Mouse (Mus musculus): ENCODE data around the gene Med13l. TPM values are rescaled to one million over a fixed set of nuclear protein-coding genes. Genes with fewer than 3 reads are reported as not detected.

Gene Med13l
- total and polyA plus RNA-seq, 2 experiments from 2014 or later = 10.5 to 29.5 TPM

GRCm38 (mm10) chr5:118628211-118628610, 67.7 kb downstream of the Med13l start:
- Histone ChIP-seq H3K4me2 (ENCODE audit: low read depth, low read length, poor library complexity, severe bottlenecking) (no peak overlapping the region), H3K36me3 (ENCODE audit: insufficient read depth, low read length) (no peaks in the 10 kb centered on the region), H3K4me3 (ENCODE audit: low read depth, low read length) (no peak overlapping the region), H3K4me1 (ENCODE audit: insufficient read depth, low read length) (no peaks in the 10 kb centered on the region), H3K9ac (replicated peaks; ENCODE audit: low read length, poor library complexity, severe bottlenecking) (no peak overlapping the region), H3K27ac (ENCODE audit: low read depth, low read length) (no peak overlapping the region), H3K27me3 (ENCODE audit: insufficient read depth, low read length) (no peaks in the 10 kb centered on the region), H3K9me3 (ENCODE audit: low read length) (no peaks in the 10 kb centered on the region)
- ATAC-seq (ENCODE audit: low FRiP score) (no peak), DNase-seq (ENCODE audit: low spot score) (no peak)
- WGBS = 92% methylated on average over 4 of the region's 4 CpGs
- TF ChIP-seq CTCF (IDR thresholded peaks at IDR 0.05) = no peak

GRCm38 (mm10) chr5:118632346-118632745, 71.9 kb downstream of the Med13l start:
- ATAC-seq (ENCODE audit: low FRiP score) = no peak
- Histone ChIP-seq H3K4me2 (ENCODE audit: low read depth, low read length, poor library complexity, severe bottlenecking) (no peak overlapping the region), H3K9me3 (ENCODE audit: low read length) (no peaks in the 10 kb centered on the region), H3K9ac (replicated peaks; ENCODE audit: low read length, poor library complexity, severe bottlenecking) (no peak overlapping the region), H3K4me3 (ENCODE audit: low read depth, low read length) (no peak overlapping the region), H3K27ac (ENCODE audit: low read depth, low read length) (no peak overlapping the region), H3K36me3 (ENCODE audit: insufficient read depth, low read length) (no peaks in the 10 kb centered on the region), H3K4me1 (ENCODE audit: insufficient read depth, low read length) (peaks cover 15% of the 10 kb centered on the region; the same call in 1 of the 2 replicates), H3K27me3 (ENCODE audit: insufficient read depth, low read length) (no peaks in the 10 kb centered on the region)
- DNase-seq (ENCODE audit: low spot score) = no peak
- 78% methylated on average over 8 of the region's 8 CpGs for WGBS
- TF ChIP-seq CTCF (IDR thresholded peaks at IDR 0.05) = no peak

- Histone ChIP-seq H3K27ac (ENCODE audit: low read depth, low read length) (no peak overlapping the region), H3K4me2 (ENCODE audit: low read depth, low read length, poor library complexity, severe bottlenecking) (no peak overlapping the region), H3K9me3 (ENCODE audit: low read length) (no peaks in the 10 kb centered on the region), H3K4me1 (ENCODE audit: insufficient read depth, low read length) (peaks cover 15% of the 10 kb centered on the region; the same call in 1 of the 2 replicates), H3K36me3 (ENCODE audit: insufficient read depth, low read length) (no peaks in the 10 kb centered on the region), H3K4me3 (ENCODE audit: low read depth, low read length) (no peak overlapping the region), H3K27me3 (ENCODE audit: insufficient read depth, low read length) (no peaks in the 10 kb centered on the region), H3K9ac (replicated peaks; ENCODE audit: low read length, poor library complexity, severe bottlenecking) (no peak overlapping the region)
- no peak for TF ChIP-seq CTCF (IDR thresholded peaks at IDR 0.05)
- DNase-seq (ENCODE audit: low spot score) = no peak
- ATAC-seq (ENCODE audit: low FRiP score) = no peak
- 81% methylated on average over 8 of the region's 8 CpGs for WGBS
These were observed 72.6 kb downstream of the Med13l start for GRCm38 (mm10) chr5:118633106-118633505.

GRCm38 (mm10) chr5:118635476-118636187, 75.2 kb downstream of the Med13l start:
- 11% methylated on average over 11 of the region's 11 CpGs for WGBS
- no peak overlapping the region for H3K4me2 ChIP-seq (ENCODE audit: low read depth, low read length, poor library complexity, severe bottlenecking)
- peak overlapping the region; percentile 55 for H3K27ac ChIP-seq (ENCODE audit: low read depth, low read length)
- ATAC-seq (ENCODE audit: low FRiP score) (no peak), DNase-seq (ENCODE audit: low spot score) (peak; percentile 30)
- no peaks in the 10 kb centered on the region for H3K36me3 ChIP-seq (ENCODE audit: insufficient read depth, low read length)
- H3K4me3 ChIP-seq (ENCODE audit: low read depth, low read length) = no peak overlapping the region
- no peaks in the 10 kb centered on the region for H3K9me3 ChIP-seq (ENCODE audit: low read length)
- peaks cover 15% of the 10 kb centered on the region; the same call in 1 of the 2 replicates for H3K4me1 ChIP-seq (ENCODE audit: insufficient read depth, low read length)
- no peak overlapping the region for H3K9ac ChIP-seq (replicated peaks; ENCODE audit: low read length, poor library complexity, severe bottlenecking)
- H3K27me3 ChIP-seq (ENCODE audit: insufficient read depth, low read length) = no peaks in the 10 kb centered on the region
- no peak for TF ChIP-seq CTCF (IDR thresholded peaks at IDR 0.05)

- H3K27me3 ChIP-seq (ENCODE audit: insufficient read depth, low read length) = no peaks in the 10 kb centered on the region
- no peak overlapping the region for H3K4me3 ChIP-seq (ENCODE audit: low read depth, low read length)
- DNase-seq (ENCODE audit: low spot score) = no peak
- no peak for TF ChIP-seq CTCF (IDR thresholded peaks at IDR 0.05)
- H3K9me3 ChIP-seq (ENCODE audit: low read length) = no peaks in the 10 kb centered on the region
- H3K27ac ChIP-seq (ENCODE audit: low read depth, low read length) = no peak overlapping the region; the same call in 1 of the 2 replicates
- H3K36me3 ChIP-seq (ENCODE audit: insufficient read depth, low read length) = no peaks in the 10 kb centered on the region
- H3K4me1 ChIP-seq (ENCODE audit: insufficient read depth, low read length) = peaks cover 15% of the 10 kb centered on the region; the same call in 1 of the 2 replicates
- no peak overlapping the region for H3K4me2 ChIP-seq (ENCODE audit: low read depth, low read length, poor library complexity, severe bottlenecking)
- ATAC-seq (ENCODE audit: low FRiP score) = no peak
- H3K9ac ChIP-seq (replicated peaks; ENCODE audit: low read length, poor library complexity, severe bottlenecking) = no peak overlapping the region
- WGBS = 84% methylated on average over 16 of the region's 16 CpGs
These were observed 76.2 kb downstream of the Med13l start for GRCm38 (mm10) chr5:118636399-118637369.

All from midbrain, postnatal 0 days (tissue).